Mouse (Mus musculus): ENCODE measurements at regions not wholly inside any gene's neighbourhood (a gene's known extent, or its start where the extent isn't known, plus 50 kb on each side); places are given as distances from the start of the nearest gene placed in this dataset.
A peak's percentile ranks its signal among the peaks of the same experiment; 100 is the strongest.

GRCm38 (mm10) chr4:39926021-39926591 is 216.8 kb upstream of the Aco1 start:
- Histone ChIP-seq H3K27ac (ENCODE audit: insufficient read depth, low read depth) (no peak overlapping the region), H3K27me3 (replicated peaks) (no peaks in the 10 kb centered on the region), H3K36me3 (replicated peaks in 1 of 2; ENCODE audit: control insufficient read depth in 1 of 2, insufficient read depth in 1 of 2, low read length in 1 of 2) (no peaks in the 10 kb centered on the region), H3K4me1 (ENCODE audit: control insufficient read depth in 1 of 2, insufficient read depth in 2 of 2) (peaks cover 6% of the 10 kb centered on the region in 2 experiments), H3K79me2 (replicated peaks; ENCODE audit: control insufficient read depth, extremely low read depth, insufficient read depth, poor library complexity, severe bottlenecking) (no peaks in the 10 kb centered on the region), H3K4me2 (ENCODE audit: insufficient read depth, low read depth, poor library complexity, severe bottlenecking) (no peak overlapping the region), H3K9me3 (replicated peaks; ENCODE audit: low read length) (no peaks in the 10 kb centered on the region), H3K4me3 (replicated peaks in 1 of 3; ENCODE audit: low read depth in 2 of 3, low read length in 2 of 3, poor library complexity in 1 of 3) (no peak overlapping the region), H3K9ac (ENCODE audit: insufficient read depth, low read depth) (no peak overlapping the region)
- dilution Hi-C loops (cut with MboI; ENCODE audit: extremely low pct_ligation_motif_present, extremely low pct_unique_long_range_greater_than_20kb, low sequenced_read_pairs), result no loop called here
- in situ Hi-C loops (cut with MboI; ENCODE audit: low pct_ligation_motif_present, low pct_unique_long_range_greater_than_20kb, low sequenced_read_pairs), result no loop called here
- no peak for DNase-seq (ENCODE audit: extremely low read depth)
- TF ChIP-seq NELFE (IDR thresholded peaks at IDR 0.05; ENCODE audit: low read depth, low read length) (no peak), HCFC1 (IDR thresholded peaks at IDR 0.05; ENCODE audit: low read depth, low read length) (no peak), MAX (IDR thresholded peaks at IDR 0.05; ENCODE audit: low read length) (no peak), CHD2 (IDR thresholded peaks at IDR 0.05; ENCODE audit: low read length) (no peak)

- no peak overlapping the region for H3K9ac ChIP-seq (ENCODE audit: insufficient read depth, low read depth)
- H3K79me2 ChIP-seq (replicated peaks; ENCODE audit: control insufficient read depth, extremely low read depth, insufficient read depth, poor library complexity, severe bottlenecking), result no peaks in the 10 kb centered on the region
- DNase-seq (ENCODE audit: extremely low read depth), result no peak
- H3K27ac ChIP-seq (ENCODE audit: insufficient read depth, low read depth), result no peak overlapping the region
- no peak overlapping the region for H3K4me2 ChIP-seq (ENCODE audit: insufficient read depth, low read depth, poor library complexity, severe bottlenecking)
- in situ Hi-C loops (cut with MboI; ENCODE audit: low pct_ligation_motif_present, low pct_unique_long_range_greater_than_20kb, low sequenced_read_pairs) (no loop called here), dilution Hi-C loops (cut with MboI; ENCODE audit: extremely low pct_ligation_motif_present, extremely low pct_unique_long_range_greater_than_20kb, low sequenced_read_pairs) (no loop called here)
- peaks cover 6% of the 10 kb centered on the region in 2 experiments for H3K4me1 ChIP-seq (ENCODE audit: control insufficient read depth in 1 of 2, insufficient read depth in 2 of 2)
- TF ChIP-seq MAFK (IDR thresholded peaks at IDR 0.05; ENCODE audit: insufficient replicate concordance, low read length), result peak; percentile 81
- no peak for TF ChIP-seq CTCF (conservative IDR thresholded peaks at IDR 0.05 in 1 of 2, IDR thresholded peaks at IDR 0.05 in 1 of 2; ENCODE audit: low read depth in 2 of 2, low read length in 2 of 2)
- H3K4me3 ChIP-seq (replicated peaks in 1 of 3; ENCODE audit: low read depth in 2 of 3, low read length in 2 of 3, poor library complexity in 1 of 3), result no peak overlapping the region
- H3K27me3 ChIP-seq (replicated peaks), result no peaks in the 10 kb centered on the region
- no peaks in the 10 kb centered on the region for H3K36me3 ChIP-seq (replicated peaks in 1 of 2; ENCODE audit: control insufficient read depth in 1 of 2, insufficient read depth in 1 of 2, low read length in 1 of 2)
- no peaks in the 10 kb centered on the region for H3K9me3 ChIP-seq (replicated peaks; ENCODE audit: low read length)
Observed at GRCm38 (mm10) chr4:39926594-39926993, 216.3 kb upstream of the Aco1 start.

- no peak for TF ChIP-seq RCOR1 (conservative IDR thresholded peaks at IDR 0.05; ENCODE audit: low read depth, low read length)
- no peak for TF ChIP-seq IRF4 (IDR thresholded peaks at IDR 0.05; ENCODE audit: low read depth, low read length)
- no peak for TF ChIP-seq GABPA (IDR thresholded peaks at IDR 0.05; ENCODE audit: insufficient replicate concordance, low read depth, low read length)
- no peak for TF ChIP-seq MXI1 (IDR thresholded peaks at IDR 0.05; ENCODE audit: low read depth, low read length)
- no peak for TF ChIP-seq TCF12 (IDR thresholded peaks at IDR 0.05; ENCODE audit: low read depth, low read length)
- TF ChIP-seq MAX (IDR thresholded peaks at IDR 0.05; ENCODE audit: low read length), result no peak
- H3K9ac ChIP-seq (ENCODE audit: insufficient read depth, low read depth), result no peak overlapping the region
Observed at GRCm38 (mm10) chr4:39928491-39928890, 214.4 kb upstream of the Aco1 start.

More at GRCm38 (mm10) chr4:39928491-39928890, 214.4 kb upstream of the Aco1 start:
- H3K36me3 ChIP-seq (replicated peaks in 1 of 2; ENCODE audit: control insufficient read depth in 1 of 2, insufficient read depth in 1 of 2, low read length in 1 of 2), result no peaks in the 10 kb centered on the region
- peak; percentile 71 for DNase-seq (ENCODE audit: extremely low read depth)
- dilution Hi-C loops (cut with MboI; ENCODE audit: extremely low pct_ligation_motif_present, extremely low pct_unique_long_range_greater_than_20kb, low sequenced_read_pairs), result no loop called here
- H3K79me2 ChIP-seq (replicated peaks; ENCODE audit: control insufficient read depth, extremely low read depth, insufficient read depth, poor library complexity, severe bottlenecking), result no peaks in the 10 kb centered on the region
- peaks cover 6% of the 10 kb centered on the region in 2 experiments for H3K4me1 ChIP-seq (ENCODE audit: control insufficient read depth in 1 of 2, insufficient read depth in 2 of 2)
- H3K27me3 ChIP-seq (replicated peaks), result no peaks in the 10 kb centered on the region
- no peak overlapping the region for H3K27ac ChIP-seq (ENCODE audit: insufficient read depth, low read depth)
- H3K4me2 ChIP-seq (ENCODE audit: insufficient read depth, low read depth, poor library complexity, severe bottlenecking), result no peak overlapping the region
- no peaks in the 10 kb centered on the region for H3K9me3 ChIP-seq (replicated peaks; ENCODE audit: low read length)
- H3K4me3 ChIP-seq (replicated peaks in 1 of 3; ENCODE audit: low read depth in 2 of 3, low read length in 2 of 3, poor library complexity in 1 of 3), result no peak overlapping the region
- in situ Hi-C loops (cut with MboI; ENCODE audit: low pct_ligation_motif_present, low pct_unique_long_range_greater_than_20kb, low sequenced_read_pairs), result no loop called here
